Mouse (Mus musculus): Measurements from ENCODE around the gene 5031439G07Rik. TPM values are rescaled to one million over a fixed set of nuclear protein-coding genes. Genes with fewer than 3 reads are reported as not detected.

Gene 5031439G07Rik
- polyA plus RNA-seq, 1 experiment from 2014 or later, result 13.5 TPM

- TF ChIP-seq CTCF (IDR thresholded peaks at IDR 0.05; ENCODE audit: low read depth), result peak; percentile 76
- peaks cover 33% of the 10 kb centered on the region for H3K36me3 ChIP-seq (ENCODE audit: insufficient read depth)
- ATAC-seq (ENCODE audit: insufficient read depth), result no peak
- H3K9ac ChIP-seq, result peak overlapping the region; percentile 95
- peak overlapping the region; percentile 98 for H3K4me3 ChIP-seq (ENCODE audit: low read depth, low read length)
- H3K9me3 ChIP-seq (ENCODE audit: low read depth, low read length), result no peaks in the 10 kb centered on the region
- peak overlapping the region; percentile 25; the same call in 1 of the 2 replicates for H3K27ac ChIP-seq (ENCODE audit: low read depth)
- DNase-seq, result peak; percentile 87
- no peaks in the 10 kb centered on the region for H3K27me3 ChIP-seq (ENCODE audit: insufficient read depth, low read length)
- WGBS, result 7% methylated on average over 9 of the region's 9 CpGs
- H3K4me2 ChIP-seq, result peak overlapping the region; percentile 74
- H3K4me1 ChIP-seq (ENCODE audit: insufficient read depth), result peaks cover 9% of the 10 kb centered on the region; the same call in 1 of the 2 replicates
These were observed 63.5 kb downstream of the 5031439G07Rik start for GRCm38 (mm10) chr15:84924781-84925315.

- Histone ChIP-seq H3K4me1 (ENCODE audit: insufficient read depth) (peaks cover 9% of the 10 kb centered on the region; the same call in 1 of the 2 replicates), H3K4me3 (ENCODE audit: low read depth, low read length) (peak overlapping the region; percentile 98), H3K27me3 (ENCODE audit: insufficient read depth, low read length) (no peaks in the 10 kb centered on the region), H3K4me2 (peak overlapping the region; percentile 74), H3K36me3 (ENCODE audit: insufficient read depth) (peaks cover 21% of the 10 kb centered on the region), H3K9me3 (ENCODE audit: low read depth, low read length) (no peaks in the 10 kb centered on the region), H3K27ac (ENCODE audit: low read depth) (peak overlapping the region; percentile 97), H3K9ac (peak overlapping the region; percentile 95)
- under 1% methylated on average over 68 of the region's 68 CpGs for WGBS
- no peak for TF ChIP-seq CTCF (IDR thresholded peaks at IDR 0.05; ENCODE audit: low read depth)
- DNase-seq (peak; percentile 23), ATAC-seq (ENCODE audit: insufficient read depth) (peak; percentile 72)
These were observed 64.7 kb downstream of the 5031439G07Rik start for GRCm38 (mm10) chr15:84923508-84924181.

- under 1% methylated on average over 60 of the region's 60 CpGs for WGBS
- DNase-seq, result peak; percentile 100
- peak; percentile 3; the same call in 1 of the 2 replicates for TF ChIP-seq CTCF (IDR thresholded peaks at IDR 0.05; ENCODE audit: low read depth)
These were observed 65.4 kb downstream of the 5031439G07Rik start, which contains the start of gene Nup50 for GRCm38 (mm10) chr15:84922884-84923507. Gene Nup50, plus strand, starts transcription at chr15:84923411.

GRCm38 (mm10) chr15:84919938-84920337 lies 68.4 kb downstream of the 5031439G07Rik start, which contains the start of gene Gm29666:
Gene Gm29666, minus strand, starts transcription at chr15:84920038.
- TF ChIP-seq CTCF (IDR thresholded peaks at IDR 0.05; ENCODE audit: low read depth), result no peak

More at GRCm38 (mm10) chr15:84922884-84923507, 65.4 kb downstream of the 5031439G07Rik start, which contains the start of gene Nup50:
- Histone ChIP-seq H3K9me3 (ENCODE audit: low read depth, low read length) (no peaks in the 10 kb centered on the region), H3K27ac (ENCODE audit: low read depth) (peak within 1 kb of the TSS; percentile 97), H3K27me3 (ENCODE audit: insufficient read depth, low read length) (no peaks in the 10 kb centered on the region), H3K9ac (peak within 1 kb of the TSS; percentile 95), H3K4me1 (ENCODE audit: insufficient read depth) (peaks cover 9% of the 10 kb centered on the region; the same call in 1 of the 2 replicates), H3K4me3 (ENCODE audit: low read depth, low read length) (peak within 1 kb of the TSS; percentile 98), H3K4me2 (peak within 1 kb of the TSS; percentile 83), H3K36me3 (ENCODE audit: insufficient read depth) (peaks cover 14% of the 10 kb centered on the region)
- ATAC-seq (ENCODE audit: insufficient read depth), result peak; percentile 92

GRCm38 (mm10) chr15:84913201-84913600 lies 75.2 kb downstream of the 5031439G07Rik start:
- Histone ChIP-seq H3K4me1 (ENCODE audit: insufficient read depth) (no peaks in the 10 kb centered on the region), H3K4me3 (ENCODE audit: low read depth, low read length) (no peak overlapping the region), H3K4me2 (no peak overlapping the region), H3K9ac (no peak overlapping the region), H3K9me3 (ENCODE audit: low read depth, low read length) (no peaks in the 10 kb centered on the region), H3K27me3 (ENCODE audit: insufficient read depth, low read length) (no peaks in the 10 kb centered on the region), H3K36me3 (ENCODE audit: insufficient read depth) (no peaks in the 10 kb centered on the region), H3K27ac (ENCODE audit: low read depth) (no peak overlapping the region)
- DNase-seq (no peak), ATAC-seq (ENCODE audit: insufficient read depth) (no peak)
- TF ChIP-seq CTCF (IDR thresholded peaks at IDR 0.05; ENCODE audit: low read depth), result no peak
- WGBS, result 89% methylated on average over 3 of the region's 3 CpGs

More at GRCm38 (mm10) chr15:84919938-84920337, 68.4 kb downstream of the 5031439G07Rik start, which contains the start of gene Gm29666:
- H3K27ac ChIP-seq (ENCODE audit: low read depth), result no peak within 1 kb of the TSS
- no peaks in the 10 kb centered on the region for H3K36me3 ChIP-seq (ENCODE audit: insufficient read depth)
- no peak within 1 kb of the TSS for H3K9ac ChIP-seq
- no peak within 1 kb of the TSS for H3K4me2 ChIP-seq
- DNase-seq (no peak), ATAC-seq (ENCODE audit: insufficient read depth) (no peak)
- no peak within 1 kb of the TSS for H3K4me3 ChIP-seq (ENCODE audit: low read depth, low read length)
- no peaks in the 10 kb centered on the region for H3K9me3 ChIP-seq (ENCODE audit: low read depth, low read length)
- H3K4me1 ChIP-seq (ENCODE audit: insufficient read depth), result 0 out of 2 replicates have a peak, but pooled peaks cover 5% of the 10 kb centered on the region
- H3K27me3 ChIP-seq (ENCODE audit: insufficient read depth, low read length), result no peaks in the 10 kb centered on the region
- WGBS, result 88% methylated on average over 3 of the region's 3 CpGs

- no peak for ATAC-seq (ENCODE audit: insufficient read depth)
- Histone ChIP-seq H3K9ac (no peak overlapping the region), H3K27ac (ENCODE audit: low read depth) (no peak overlapping the region), H3K9me3 (ENCODE audit: low read depth, low read length) (no peaks in the 10 kb centered on the region), H3K4me3 (ENCODE audit: low read depth, low read length) (no peak overlapping the region), H3K36me3 (ENCODE audit: insufficient read depth) (no peaks in the 10 kb centered on the region), H3K4me2 (no peak overlapping the region), H3K4me1 (ENCODE audit: insufficient read depth) (no peaks in the 10 kb centered on the region), H3K27me3 (ENCODE audit: insufficient read depth, low read length) (no peaks in the 10 kb centered on the region)
- TF ChIP-seq CTCF (IDR thresholded peaks at IDR 0.05; ENCODE audit: low read depth), result no peak
- WGBS, result 69% methylated on average over 7 of the region's 7 CpGs
- no peak for DNase-seq
These were observed 84.4 kb downstream of the 5031439G07Rik start for GRCm38 (mm10) chr15:84903843-84904385.
